Mouse (Mus musculus): ENCODE results near the gene Tbc1d22a.

DNA sequence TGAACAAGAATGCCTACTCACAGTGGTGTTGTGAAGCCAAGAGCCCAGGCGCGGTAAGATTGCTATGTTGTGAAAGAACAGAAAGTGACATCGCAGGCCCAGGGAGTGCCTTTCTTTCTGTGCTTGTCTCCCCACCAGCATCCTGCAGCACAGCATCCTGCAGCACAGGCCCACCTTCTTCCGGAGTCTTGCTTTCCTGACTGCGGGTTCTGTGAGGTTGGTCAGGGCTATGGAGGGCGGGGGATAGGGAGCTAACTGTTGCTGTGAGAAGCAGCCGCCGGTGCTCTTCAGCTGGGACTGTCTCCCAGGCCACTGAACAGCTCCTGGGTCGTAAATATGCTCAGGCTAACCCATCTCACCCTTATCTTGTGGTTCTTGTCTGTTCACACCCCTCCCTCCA is 131.6 kb downstream of the Tbc1d22a start:
- no peak for TF ChIP-seq CTCF (IDR thresholded peaks at IDR 0.05; ENCODE audit: extremely low read depth, insufficient read length, insufficient replicate concordance, low read depth, low read length)
- TF ChIP-seq POLR2A (IDR thresholded peaks at IDR 0.05; ENCODE audit: low read depth, low read length) = no peak
